Mouse (Mus musculus) left cerebral cortex, adult 8-10 months (tissue): ENCODE measurements around the gene Pla2g2f. TPM values are rescaled to one million over a fixed set of nuclear protein-coding genes. Genes with fewer than 3 reads are reported as not detected.
A peak's percentile ranks its signal among the peaks of the same experiment; 100 is the strongest.

Experiments used
- DNase-seq, 2 experiments: peaks; one replicate each; pipeline ENCODE4 v3.0.0; 2022; ENCODE audit warnings: low spot score in 2 of 2
- total RNA-seq, 4 experiments: library from RNA; stranded (reverse); gene quantifications; 2 replicates each; pipeline ENCODE4 v1.2.4; 2022

Gene Pla2g2f
- total RNA-seq, result not detected

DNA sequence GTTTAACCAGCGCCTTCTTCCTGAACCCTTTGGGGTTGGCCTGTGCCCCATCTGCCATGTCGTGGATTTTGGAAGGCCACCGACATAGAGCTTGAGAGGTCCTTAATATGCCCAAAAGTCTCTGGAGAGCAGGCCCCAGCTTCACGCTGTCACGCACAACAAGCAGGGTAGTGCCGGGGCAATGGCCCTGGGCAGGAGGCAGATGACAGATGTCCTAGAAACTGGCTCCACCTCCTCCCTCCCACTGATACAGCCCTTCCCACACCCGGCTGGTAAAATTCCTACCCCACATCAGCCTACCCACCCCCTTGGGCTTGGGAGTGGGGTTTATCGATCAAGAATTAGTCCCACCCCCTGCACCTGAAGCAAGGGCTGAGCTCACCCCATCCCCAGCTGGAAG is at the start of gene Pla2g2f:
Gene Pla2g2f, minus strand, starts transcription at position 211 of the 400 bp plus-strand sequence.
- DNase-seq, result no peak

DNA sequence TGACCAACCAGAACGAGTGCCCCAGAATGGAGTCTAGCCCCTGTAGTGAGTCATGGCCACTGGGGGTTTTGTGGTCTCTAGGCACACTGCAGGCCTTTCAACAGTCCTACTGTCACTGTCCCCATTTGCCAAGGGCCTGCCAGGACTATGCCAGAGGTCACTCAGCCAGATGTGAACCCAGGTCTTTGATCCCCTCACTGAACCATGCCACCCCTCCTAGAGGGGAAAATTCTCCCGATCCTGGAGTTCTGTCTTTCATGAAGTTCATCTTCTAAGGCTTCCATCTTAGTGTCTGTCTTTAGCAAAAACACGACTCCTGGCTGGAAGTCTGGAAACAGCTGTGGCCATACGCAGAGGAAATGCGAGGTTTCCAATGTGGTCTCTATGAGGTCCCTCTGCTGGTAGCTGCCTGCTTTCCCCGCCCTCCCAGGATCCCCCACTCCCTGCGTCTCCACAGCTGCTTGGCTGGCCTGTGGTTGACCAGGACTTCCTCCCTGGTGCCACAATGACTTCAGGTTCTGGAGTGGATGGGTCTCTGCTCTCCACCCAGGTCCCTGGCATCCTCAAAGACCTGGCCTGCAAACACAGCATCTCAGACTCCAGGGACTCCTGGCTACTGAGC is 49.6 kb upstream of the Pla2g2f start:
- DNase-seq, result no peak

DNA sequence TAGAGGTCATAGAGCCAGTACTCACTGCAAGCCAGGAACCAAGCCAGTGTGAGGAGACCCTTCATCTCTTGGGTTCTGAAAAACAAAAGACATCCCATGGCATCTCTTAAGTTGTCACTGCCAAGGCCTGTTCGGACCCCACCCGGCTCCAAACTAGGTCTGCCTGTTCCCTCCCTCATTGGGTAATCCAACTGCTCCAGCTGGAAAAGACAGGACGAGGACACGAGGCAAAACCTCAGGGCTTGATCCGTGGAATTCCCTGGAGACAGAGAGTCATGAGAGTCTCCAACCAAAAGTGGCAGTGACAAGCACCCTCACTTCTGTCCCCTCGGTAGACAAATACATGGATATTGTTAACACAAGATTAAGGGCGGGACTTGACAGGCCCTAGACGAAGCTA is 48.7 kb upstream of the Pla2g2f start:
- DNase-seq, result no peak

DNA sequence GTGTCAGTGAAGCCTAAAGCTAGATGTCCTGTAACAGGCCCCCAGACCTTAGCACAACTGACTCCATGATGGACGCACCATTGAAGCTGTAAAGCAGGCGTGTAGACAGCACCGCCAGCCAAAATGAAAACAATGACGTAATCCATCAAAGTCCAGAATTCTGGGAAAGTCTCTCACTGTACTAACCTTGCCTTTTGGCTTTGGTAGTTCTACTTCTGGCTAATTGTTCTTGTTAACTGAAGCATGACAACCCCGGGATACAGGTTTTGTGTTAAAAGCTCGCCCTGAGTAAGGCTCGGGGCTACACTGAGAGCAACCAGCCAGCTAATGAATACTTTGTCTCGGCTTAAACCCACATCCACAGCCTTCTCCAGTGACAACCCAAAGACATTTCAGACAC is 47.8 kb upstream of the Pla2g2f start:
- no peak for DNase-seq

DNA sequence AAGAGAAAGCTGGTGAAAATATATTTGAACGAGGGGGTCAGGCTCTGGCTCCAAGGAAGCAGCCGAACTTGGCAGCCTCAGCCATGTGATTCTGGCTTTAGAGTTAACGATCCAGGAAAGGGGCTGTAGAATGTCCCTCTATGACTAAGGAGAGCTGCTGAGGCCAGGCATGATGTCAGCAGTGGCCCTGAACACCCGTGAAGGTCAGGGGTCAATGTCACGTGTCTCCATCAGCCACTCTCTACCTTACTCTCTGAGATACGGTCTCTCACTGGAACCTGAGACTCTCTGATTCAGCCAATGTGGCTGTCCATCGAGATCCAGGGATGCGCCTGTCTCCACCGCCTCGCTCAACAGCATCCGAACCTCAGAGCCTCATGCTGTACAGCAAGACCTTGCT is 45.5 kb upstream of the Pla2g2f start:
- DNase-seq, result no peak

GRCm38 (mm10) chr4:138801631-138802030 is 44.2 kb upstream of the Pla2g2f start:
- peak in 1 of 2 experiments; percentile 81 for DNase-seq

- no peak for DNase-seq
Observed at GRCm38 (mm10) chr4:138800134-138800744, 42.8 kb upstream of the Pla2g2f start.

- peak in 1 of 2 experiments; percentile 78 for DNase-seq
Observed at GRCm38 (mm10) chr4:138797217-138797570, 39.8 kb upstream of the Pla2g2f start.

DNA sequence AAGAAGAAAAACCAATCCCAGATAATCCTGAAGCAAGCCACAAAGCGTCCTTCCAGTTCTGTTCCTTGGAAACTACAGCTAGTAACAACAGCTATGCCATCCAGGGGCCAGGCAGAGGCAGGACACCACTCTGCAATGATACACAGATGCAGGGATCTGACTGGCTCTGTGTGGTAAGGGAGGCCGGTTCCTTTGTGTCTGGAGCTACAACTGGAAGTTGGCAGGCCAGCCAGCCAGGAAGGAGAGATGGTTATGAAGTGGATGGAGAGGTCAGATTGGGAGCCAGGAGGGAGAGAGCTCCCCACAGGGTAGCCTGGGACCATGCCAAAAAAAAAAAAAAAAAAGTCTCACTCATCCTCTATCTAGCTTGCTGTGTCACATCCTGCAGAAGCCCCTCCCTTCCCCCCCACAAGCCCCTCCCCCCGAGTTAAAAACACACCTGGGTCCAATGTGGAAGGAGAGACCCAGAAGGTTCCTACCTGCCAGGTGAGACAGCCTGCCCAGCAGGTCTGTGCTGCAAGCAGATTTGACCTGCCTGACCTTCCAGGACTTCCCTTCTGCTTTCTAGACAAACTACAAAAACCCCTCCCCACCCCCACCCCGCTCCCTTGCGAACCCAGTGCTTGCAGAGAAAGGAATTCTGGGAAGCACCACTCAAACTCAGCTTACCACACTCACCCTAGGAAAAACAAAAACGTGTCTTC is 39.2 kb upstream of the Pla2g2f start:
- DNase-seq, result no peak

DNA sequence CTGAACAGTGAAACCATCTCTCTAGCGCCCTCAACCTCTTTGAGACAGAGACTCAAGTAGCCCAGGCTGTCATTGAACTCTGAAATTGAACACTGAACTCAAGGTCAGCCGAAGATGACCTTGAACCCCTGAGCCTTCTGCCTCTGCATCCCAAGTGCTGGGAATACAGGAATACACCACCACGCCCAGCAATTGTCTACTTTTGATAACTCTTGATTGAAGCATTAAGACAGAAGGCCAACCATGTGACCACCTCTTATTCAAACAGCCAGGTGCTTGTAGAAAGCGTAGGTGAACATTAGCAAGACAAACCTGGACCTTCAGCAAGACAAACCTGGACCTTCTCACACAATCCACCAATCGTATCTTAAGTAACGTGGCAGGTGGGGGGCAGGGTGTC is 36.9 kb upstream of the Pla2g2f start:
- no peak for DNase-seq

- peak; percentile 37 to 47 for DNase-seq
Observed at GRCm38 (mm10) chr4:138793276-138793675, 35.9 kb upstream of the Pla2g2f start.

DNA sequence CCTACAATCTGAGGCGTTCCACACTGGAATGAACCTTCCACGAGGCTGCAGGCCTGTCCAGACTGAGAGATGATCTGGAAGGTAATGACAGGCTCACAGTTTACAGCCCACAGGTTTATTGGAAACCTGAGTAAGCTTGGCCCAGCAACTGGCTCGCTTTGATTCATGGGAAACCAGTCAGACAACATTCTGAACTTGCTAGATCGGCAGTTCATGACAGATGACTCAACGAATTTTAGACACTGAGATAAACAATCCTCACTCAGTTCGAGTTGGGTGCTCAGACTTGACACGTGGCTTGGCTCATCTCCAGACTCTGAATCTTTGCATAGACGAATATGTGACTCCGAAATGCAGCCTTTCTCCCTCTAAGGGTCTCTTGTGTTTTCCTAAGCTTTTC is 35.2 kb upstream of the Pla2g2f start:
- DNase-seq, result no peak

DNA sequence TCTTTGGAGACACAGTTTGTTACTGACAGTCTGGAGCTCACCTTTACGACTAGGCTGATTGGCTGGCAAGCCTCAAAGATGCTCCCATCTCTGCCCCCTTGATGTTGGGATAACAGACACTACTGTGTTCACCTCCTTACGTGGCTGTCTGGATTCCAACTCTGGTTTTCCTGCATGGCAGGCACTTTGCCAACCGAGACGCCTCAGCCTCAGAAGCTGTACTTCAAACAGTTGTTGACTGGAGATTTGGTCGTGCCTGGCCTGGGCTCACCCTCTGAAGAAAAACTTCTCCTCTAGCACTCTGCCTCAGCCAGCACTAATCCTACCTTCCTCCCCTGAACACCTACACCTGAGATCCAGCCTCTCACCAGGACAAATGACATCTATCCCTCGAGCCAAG is 34.0 kb upstream of the Pla2g2f start:
- DNase-seq, result no peak

- no peak for DNase-seq
Observed at GRCm38 (mm10) chr4:138788381-138788780, 31.0 kb upstream of the Pla2g2f start.

GRCm38 (mm10) chr4:138786141-138786540 is 28.7 kb upstream of the Pla2g2f start:
- no peak for DNase-seq

GRCm38 (mm10) chr4:138785721-138786120 is 28.3 kb upstream of the Pla2g2f start:
- DNase-seq, result no peak

DNA sequence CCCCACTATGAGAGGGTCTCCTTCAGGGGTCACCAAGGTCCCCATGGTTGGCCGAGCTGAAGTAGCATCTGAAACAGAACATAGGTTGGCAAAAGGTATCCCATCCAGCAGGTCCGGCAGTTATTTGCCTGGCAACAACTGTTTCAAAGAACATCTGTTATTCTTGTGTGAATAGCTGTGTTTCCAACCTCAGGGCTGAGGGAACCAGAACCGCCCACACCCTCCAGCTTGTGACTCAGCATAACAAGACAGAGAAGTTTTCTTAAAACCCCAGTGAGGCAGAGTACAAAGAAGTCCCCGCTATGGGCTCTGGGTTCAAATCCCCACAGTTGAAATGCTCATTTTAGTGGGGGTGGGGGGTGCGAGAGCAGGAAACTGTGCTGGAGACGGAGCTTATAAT is 24.7 kb upstream of the Pla2g2f start:
- peak in 1 of 2 experiments; percentile 82 for DNase-seq

DNA sequence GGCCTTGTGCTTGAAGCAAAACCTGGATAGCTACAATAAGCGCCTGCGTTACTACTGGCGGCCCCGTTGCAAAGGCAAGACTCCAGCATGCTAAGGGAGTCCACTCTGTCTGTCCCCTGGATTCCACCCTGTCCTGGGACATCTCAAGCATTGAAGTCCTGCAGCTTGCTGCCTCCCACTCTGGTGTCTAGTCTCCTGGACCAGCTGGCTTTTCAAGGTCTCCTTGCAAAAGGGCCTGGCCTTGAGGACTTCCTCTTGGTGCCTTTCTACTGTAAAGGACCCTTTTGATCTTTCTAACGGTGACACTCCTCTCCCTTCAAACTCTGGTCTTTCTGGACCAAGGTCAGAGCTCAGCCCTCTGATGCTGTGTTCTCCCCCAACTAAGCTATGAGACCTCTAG is 22.9 kb upstream of the Pla2g2f start:
- DNase-seq, result no peak

DNA sequence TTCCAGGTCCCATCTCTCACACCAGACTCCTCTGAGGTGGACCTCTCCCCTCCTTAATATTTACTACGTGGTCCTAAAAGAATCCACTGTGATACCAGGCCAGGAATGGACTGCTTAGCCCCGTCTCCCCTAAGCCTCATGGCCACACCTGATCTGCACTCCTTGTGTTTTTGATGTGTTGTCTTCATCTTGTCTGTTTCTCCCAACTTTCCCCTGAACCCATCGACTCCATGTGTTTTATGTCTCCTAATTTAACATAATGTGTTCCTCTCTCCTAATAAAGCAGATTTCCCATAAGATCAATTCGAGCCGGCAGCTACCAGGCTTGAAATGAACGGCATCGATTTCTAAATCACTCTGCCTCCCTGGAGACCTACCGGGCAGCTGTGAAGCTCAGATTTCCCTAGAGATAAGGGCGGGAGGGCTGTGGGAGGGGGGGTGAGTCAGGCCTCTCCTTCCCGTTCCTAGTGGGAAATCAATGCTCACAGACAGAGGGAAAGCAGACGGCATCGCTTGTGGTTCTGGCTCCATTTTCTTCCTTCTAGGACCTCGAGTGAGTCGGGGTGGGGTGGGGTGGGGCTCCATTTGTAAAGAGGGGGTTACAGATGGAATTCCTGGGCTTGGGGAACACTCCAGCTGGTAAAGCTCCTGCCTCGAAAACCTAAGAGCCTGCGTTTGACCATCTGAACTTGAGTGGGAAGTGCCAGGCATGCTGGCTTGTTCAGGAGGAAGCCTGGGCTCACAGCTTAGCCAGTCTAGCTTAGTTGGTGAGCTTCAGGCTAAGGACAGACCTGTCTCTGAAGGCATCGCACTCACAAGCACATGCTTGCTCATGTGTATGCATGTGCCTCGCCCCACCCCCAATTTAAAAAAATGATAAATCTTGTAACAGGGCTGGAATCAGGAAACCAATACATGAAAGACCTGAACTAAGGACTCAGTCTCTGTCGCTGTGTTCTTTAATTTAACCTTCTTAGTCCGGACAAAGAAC is 20.3 kb upstream of the Pla2g2f start:
- DNase-seq, result no peak

DNA sequence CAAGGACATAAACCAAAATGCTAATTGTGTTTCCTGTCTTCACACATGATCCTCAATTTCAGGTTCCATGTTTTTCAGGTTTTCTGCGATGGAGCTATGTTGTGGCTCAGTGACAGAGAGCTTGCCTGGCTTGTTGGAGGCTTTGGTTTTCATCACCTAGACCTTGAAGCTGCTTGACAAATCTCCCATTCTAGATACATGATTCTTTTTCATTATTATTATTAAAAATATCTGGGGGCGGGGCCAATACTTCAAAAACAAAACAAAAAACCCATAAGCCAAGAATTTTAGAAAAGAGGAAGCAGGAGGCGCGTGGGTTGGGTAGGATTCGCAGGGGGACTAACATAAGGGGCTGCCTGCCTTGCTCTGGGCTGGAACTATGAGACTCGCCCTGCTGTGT is 18.0 kb upstream of the Pla2g2f start, which contains the start of gene Pla2g2d:
Gene Pla2g2d, plus strand, starts transcription at position 301 of the 400 bp plus-strand sequence.
- DNase-seq, result no peak

- DNase-seq, result no peak
Observed at GRCm38 (mm10) chr4:138772386-138772785, 15.0 kb upstream of the Pla2g2f start.

- no peak for DNase-seq
Observed at GRCm38 (mm10) chr4:138771970-138772369, 14.5 kb upstream of the Pla2g2f start.
